Comparison of ENCODE assay signal across 22 mouse cellular contexts in the genomic region with DNA sequence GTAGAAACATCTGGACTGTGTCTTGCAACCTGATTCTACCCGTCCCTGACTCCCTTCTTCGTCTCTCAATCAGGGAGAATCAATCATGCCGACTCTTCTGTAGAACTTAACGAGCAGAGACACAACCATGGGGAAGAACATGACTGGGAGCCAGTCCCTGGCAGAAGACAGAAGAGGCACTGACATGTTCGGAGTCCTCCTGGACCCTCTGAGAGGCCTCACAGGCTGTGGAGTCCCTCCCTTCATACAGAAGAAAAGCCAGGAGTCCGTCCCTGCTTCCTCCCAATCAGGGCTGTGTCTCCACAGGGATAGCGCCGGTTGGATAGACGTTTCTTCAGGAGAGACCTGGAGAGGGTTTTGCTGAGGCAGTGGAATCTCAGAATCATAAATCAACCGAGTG.
DNase-seq lines count a peak whose midpoint lies in the region; ATAC-seq and TF ChIP-seq lines count a peak whose summit lies in the region.
"Had no signal": no experiment of that assay in that cellular context is flagged by ENCODE, and none has a peak within 500 bp of the region (broad histone marks: within the 10 kb centered on the region; RNA-seq: fewer than 3 reads in every experiment).

No protein-coding gene starts in this region.

- no peak for TF ChIP-seq CTCF in lung, embryonic 14.5 days (IDR thresholded peaks at IDR 0.05; ENCODE audit: low read depth)

- WGBS in intestine, embryonic 14.5 days, result 30% methylated on average over 10 of the region's 10 CpGs
- WGBS in intestine, embryonic 15.5 days, result 36% methylated on average over 10 of the region's 10 CpGs
- 35% methylated on average over 10 of the region's 10 CpGs for WGBS in lung, embryonic 14.5 days
- WGBS in limb, embryonic 10.5 days, result 31% methylated on average over 10 of the region's 10 CpGs

- H3K27me3 ChIP-seq in intestine, embryonic 14.5 days (replicated peaks; ENCODE audit: control insufficient read depth, insufficient read depth, low read length), result no peaks in the 10 kb centered on the region
- no peaks in the 10 kb centered on the region for H3K27me3 ChIP-seq in intestine, embryonic 15.5 days (replicated peaks)
- H3K27me3 ChIP-seq in lung, embryonic 14.5 days (ENCODE audit: insufficient read depth, low read length), result peaks cover 7% of the 10 kb centered on the region; the same call in 1 of the 2 replicates
- H3K27me3 ChIP-seq in limb, embryonic 10.5 days (ENCODE audit: low read depth, poor library complexity, severe bottlenecking), result no peaks in the 10 kb centered on the region
- H3K27me3 ChIP-seq: embryonic facial prominence, embryonic 15.5 days; heart, embryonic 15.5 days had no signal

- H3K4me3 ChIP-seq in intestine, embryonic 14.5 days (ENCODE audit: low read depth, low read length), result no peak overlapping the region
- H3K4me3 ChIP-seq in intestine, embryonic 15.5 days (replicated peaks), result no peak overlapping the region
- no peak overlapping the region for H3K4me3 ChIP-seq in lung, embryonic 14.5 days (ENCODE audit: low read depth, low read length)
- no peak overlapping the region for H3K4me3 ChIP-seq in limb, embryonic 10.5 days
- H3K4me3 ChIP-seq: embryonic facial prominence, embryonic 15.5 days; heart, embryonic 15.5 days had no signal

- H3K4me2 ChIP-seq in intestine, embryonic 14.5 days (ENCODE audit: low read length), result no peak overlapping the region
- no peak overlapping the region for H3K4me2 ChIP-seq in intestine, embryonic 15.5 days (replicated peaks)
- H3K4me2 ChIP-seq in lung, embryonic 14.5 days, result no peak overlapping the region
- H3K4me2 ChIP-seq: embryonic facial prominence, embryonic 15.5 days; heart, embryonic 15.5 days; hindbrain, embryonic 14.5 days; midbrain, embryonic 11.5 days had no signal

- H3K9ac ChIP-seq in intestine, embryonic 14.5 days (ENCODE audit: low read length), result no peak overlapping the region
- H3K9ac ChIP-seq in intestine, embryonic 15.5 days, result no peak overlapping the region
- H3K9ac ChIP-seq in lung, embryonic 14.5 days, result no peak overlapping the region
- H3K9ac ChIP-seq: embryonic facial prominence, embryonic 15.5 days; heart, embryonic 15.5 days; hindbrain, embryonic 14.5 days had no signal

- no peaks in the 10 kb centered on the region for H3K9me3 ChIP-seq in intestine, embryonic 14.5 days (ENCODE audit: control insufficient read depth, low read length)
- no peaks in the 10 kb centered on the region for H3K9me3 ChIP-seq in intestine, embryonic 15.5 days
- H3K9me3 ChIP-seq in lung, embryonic 14.5 days (ENCODE audit: low read depth, low read length), result no peaks in the 10 kb centered on the region
- no peaks in the 10 kb centered on the region for H3K9me3 ChIP-seq in limb, embryonic 10.5 days (replicated peaks)
- H3K9me3 ChIP-seq: embryonic facial prominence, embryonic 15.5 days; heart, embryonic 15.5 days had no signal

- H3K36me3 ChIP-seq in intestine, embryonic 14.5 days (ENCODE audit: control insufficient read depth, insufficient read depth, low read length), result no peaks in the 10 kb centered on the region
- H3K36me3 ChIP-seq in intestine, embryonic 15.5 days, result no peaks in the 10 kb centered on the region
- H3K36me3 ChIP-seq in lung, embryonic 14.5 days (ENCODE audit: insufficient read depth), result no peaks in the 10 kb centered on the region
- H3K36me3 ChIP-seq in limb, embryonic 10.5 days, result no peaks in the 10 kb centered on the region
- H3K36me3 ChIP-seq: embryonic facial prominence, embryonic 15.5 days; heart, embryonic 15.5 days had no signal

- peak; percentile 62 for DNase-seq in intestine, embryonic 14.5 days (ENCODE audit: low spot score)
- DNase-seq in lung, embryonic 14.5 days, result no peak
- DNase-seq in lung, postnatal 4 days, result no peak
- no peak for DNase-seq in limb, embryonic 10.5 days (ENCODE audit: low spot score)
- DNase-seq in yolk sac, embryonic 10.5 days (ENCODE audit: low spot score), result peak; percentile 6
- no peak for DNase-seq in gastrocnemius, postnatal 10 days
- DNase-seq: adrenal gland, postnatal 36 days; cerebellum, adult 11 months; cerebellum, adult 9-11 months; gastrocnemius, postnatal 25 days; heart, postnatal 36 days; kidney, postnatal 10 days; liver had no signal

- ATAC-seq in intestine, embryonic 14.5 days (replicated peaks; ENCODE audit: low FRiP score, low TSS enrichment, low read depth), result peak; percentile 58
- ATAC-seq in intestine, embryonic 15.5 days, result no peak
- ATAC-seq in lung, embryonic 14.5 days (ENCODE audit: insufficient read depth), result no peak
- ATAC-seq: CD4-positive, CD25-positive, alpha-beta regulatory T cell, adult 4 months; forebrain, embryonic 16.5 days; inflammation-experienced regulatory T-cells, adult 6 months; lung, postnatal 0 days had no signal

- peaks cover 26% of the 10 kb centered on the region for H3K4me1 ChIP-seq in intestine, embryonic 14.5 days (replicated peaks; ENCODE audit: control insufficient read depth, insufficient read depth, low read length)
- peaks cover 20% of the 10 kb centered on the region for H3K4me1 ChIP-seq in intestine, embryonic 15.5 days (replicated peaks)
- H3K4me1 ChIP-seq in lung, embryonic 14.5 days (ENCODE audit: insufficient read depth), result peaks cover 18% of the 10 kb centered on the region; the same call in 1 of the 2 replicates
- H3K4me1 ChIP-seq in limb, embryonic 10.5 days, result peaks cover 65% of the 10 kb centered on the region

- peak overlapping the region; percentile 57; the same call in 1 of the 2 replicates for H3K27ac ChIP-seq in intestine, embryonic 14.5 days (ENCODE audit: low read depth)
- no peak overlapping the region for H3K27ac ChIP-seq in intestine, embryonic 15.5 days
- H3K27ac ChIP-seq in lung, embryonic 14.5 days (ENCODE audit: low read depth), result peak overlapping the region; percentile 12; the same call in 1 of the 2 replicates
- H3K27ac ChIP-seq in limb, embryonic 10.5 days, result peak overlapping the region; percentile 68
- H3K27ac ChIP-seq: embryonic facial prominence, embryonic 15.5 days; heart, embryonic 15.5 days; hindbrain, embryonic 14.5 days had no signal

Comparison
In these comparisons a context has a peak if more than half of its experiments do, and no peak if none do; other contexts are left out.
1. DNase-seq: peak in intestine, embryonic 14.5 days (single experiment) and yolk sac, embryonic 10.5 days (single experiment); none in lung, embryonic 14.5 days (single experiment), lung, postnatal 4 days (0 of 2), limb, embryonic 10.5 days (single experiment) and gastrocnemius, postnatal 10 days (single experiment).